Mouse (Mus musculus): Measurements from ENCODE around the gene Gm42669. TPM values are rescaled to one million over a fixed set of nuclear protein-coding genes. Genes with fewer than 3 reads are reported as not detected.

Gene Gm42669
- polyA plus RNA-seq, 1 experiment from 2014 or later, result 0.19 TPM

DNA sequence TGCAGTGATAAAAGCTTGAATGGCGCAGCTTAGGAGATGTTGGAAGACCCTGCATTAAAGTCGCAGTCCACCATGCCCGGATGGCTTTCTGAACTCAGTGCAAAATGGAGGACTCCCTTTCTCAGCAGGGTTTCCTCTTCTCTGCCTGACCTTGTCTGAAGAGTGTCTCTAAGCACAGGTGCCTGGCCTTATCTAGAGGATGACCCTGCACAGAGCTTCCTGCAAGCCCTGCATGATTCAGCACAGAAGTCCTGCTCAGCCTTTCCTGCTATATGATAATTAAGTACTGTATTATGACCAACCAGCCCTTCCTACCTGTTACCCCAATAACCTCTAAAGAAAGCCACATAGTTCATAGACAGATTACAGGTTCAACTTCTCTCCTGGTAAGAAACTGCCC is 8.0 kb downstream of the Gm42669 start:
- no peak overlapping the region for H3K4me2 ChIP-seq (replicated peaks; ENCODE audit: low read depth, low read length)
- WGBS, result 93% methylated on average over 3 of the region's 3 CpGs
- no peak for DNase-seq (ENCODE audit: low spot score)
- no peaks in the 10 kb centered on the region for H3K9me3 ChIP-seq (ENCODE audit: low read length)
- no peaks in the 10 kb centered on the region for H3K27me3 ChIP-seq (replicated peaks; ENCODE audit: insufficient read depth, low read length)
- ATAC-seq, result no peak
- H3K4me1 ChIP-seq (ENCODE audit: insufficient read depth, low read depth, low read length), result no peaks in the 10 kb centered on the region
- TF ChIP-seq CTCF (IDR thresholded peaks at IDR 0.05), result no peak
- TF ChIP-seq EP300 (IDR thresholded peaks at IDR 0.05), result no peak
- H3K9ac ChIP-seq (replicated peaks; ENCODE audit: low read depth), result no peak overlapping the region
- H3K36me3 ChIP-seq (ENCODE audit: insufficient read depth, low read length), result no peaks in the 10 kb centered on the region
- H3K4me3 ChIP-seq (ENCODE audit: low read depth, low read length), result no peak overlapping the region
- no peak overlapping the region for H3K27ac ChIP-seq (ENCODE audit: low read length)

DNA sequence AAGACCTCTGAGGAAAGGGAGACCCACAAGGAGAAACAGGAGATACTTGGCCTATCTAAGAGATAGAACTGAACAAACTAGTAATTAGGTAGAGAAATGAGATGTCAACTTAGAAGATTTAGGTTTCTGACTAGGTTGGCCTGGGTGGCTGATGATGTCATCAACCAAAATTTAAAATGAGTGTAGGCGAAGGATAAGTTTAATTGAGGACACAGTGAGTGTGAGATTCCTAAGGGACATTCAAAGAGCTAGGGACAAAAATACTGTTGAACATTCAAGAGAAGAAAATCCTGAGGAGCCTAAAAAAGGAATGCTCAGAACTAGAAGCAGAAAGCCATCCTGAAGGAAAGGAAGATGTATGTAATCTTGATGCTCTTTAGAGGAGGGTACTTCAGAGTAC is 8.7 kb downstream of the Gm42669 start:
- Histone ChIP-seq H3K4me3 (ENCODE audit: low read depth, low read length) (no peak overlapping the region), H3K27ac (ENCODE audit: low read length) (no peak overlapping the region), H3K4me2 (replicated peaks; ENCODE audit: low read depth, low read length) (no peak overlapping the region), H3K36me3 (ENCODE audit: insufficient read depth, low read length) (no peaks in the 10 kb centered on the region), H3K27me3 (replicated peaks; ENCODE audit: insufficient read depth, low read length) (no peaks in the 10 kb centered on the region), H3K4me1 (ENCODE audit: insufficient read depth, low read depth, low read length) (no peaks in the 10 kb centered on the region), H3K9ac (replicated peaks; ENCODE audit: low read depth) (no peak overlapping the region), H3K9me3 (ENCODE audit: low read length) (no peaks in the 10 kb centered on the region)
- ATAC-seq, result no peak
- TF ChIP-seq EP300 (IDR thresholded peaks at IDR 0.05) (no peak), CTCF (IDR thresholded peaks at IDR 0.05) (no peak)
- 94% methylated on average over 1 of the region's 1 CpGs for WGBS
- DNase-seq (ENCODE audit: low spot score), result no peak

DNA sequence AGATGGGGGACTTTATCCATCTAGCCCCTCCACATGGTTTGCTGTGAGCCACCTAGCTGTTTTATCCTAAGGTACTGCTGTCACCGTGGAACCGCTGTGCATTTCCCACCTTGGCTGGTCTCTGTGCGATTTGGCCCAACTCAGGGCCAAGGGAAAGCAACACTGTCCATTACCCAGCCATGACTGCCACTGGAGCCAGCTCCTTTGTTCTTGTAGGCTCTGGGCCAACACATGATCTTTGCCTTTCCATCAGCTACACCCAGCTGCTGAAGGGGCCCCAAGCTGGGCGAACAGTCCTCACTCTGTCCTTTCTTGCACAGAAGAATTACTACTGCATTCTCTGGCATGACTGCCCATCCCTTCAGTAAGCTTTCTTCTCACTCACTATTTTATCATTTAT is 11.2 kb downstream of the Gm42669 start:
- H3K27ac ChIP-seq (ENCODE audit: low read length), result no peak overlapping the region
- H3K9ac ChIP-seq (replicated peaks; ENCODE audit: low read depth), result no peak overlapping the region
- 79% methylated on average over 4 of the region's 4 CpGs for WGBS
- DNase-seq (ENCODE audit: low spot score), result no peak
- no peaks in the 10 kb centered on the region for H3K9me3 ChIP-seq (ENCODE audit: low read length)
- H3K27me3 ChIP-seq (replicated peaks; ENCODE audit: insufficient read depth, low read length), result no peaks in the 10 kb centered on the region
- H3K4me1 ChIP-seq (ENCODE audit: insufficient read depth, low read depth, low read length), result no peaks in the 10 kb centered on the region
- H3K4me3 ChIP-seq (ENCODE audit: low read depth, low read length), result no peak overlapping the region
- no peak for ATAC-seq
- TF ChIP-seq CTCF (IDR thresholded peaks at IDR 0.05) (no peak), EP300 (IDR thresholded peaks at IDR 0.05) (no peak)
- no peaks in the 10 kb centered on the region for H3K36me3 ChIP-seq (ENCODE audit: insufficient read depth, low read length)
- H3K4me2 ChIP-seq (replicated peaks; ENCODE audit: low read depth, low read length), result no peak overlapping the region

DNA sequence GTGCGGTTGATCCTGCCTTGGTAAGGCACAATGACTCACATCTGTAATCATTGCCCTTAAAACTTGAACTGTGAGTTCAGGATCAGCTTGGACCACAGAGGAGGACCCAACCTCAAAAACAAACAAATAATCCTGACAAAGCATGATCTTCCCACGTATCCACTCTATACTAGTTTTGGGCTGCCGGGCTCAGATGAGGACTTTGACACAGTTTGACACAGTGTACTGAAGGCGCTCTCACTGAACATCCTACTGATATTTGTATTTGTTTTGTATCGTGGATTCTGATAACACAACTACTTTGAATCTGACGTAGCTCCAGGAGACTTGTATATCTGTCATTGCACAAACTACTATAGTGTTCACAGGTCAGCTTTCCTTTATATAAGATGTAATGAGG is 14.0 kb downstream of the Gm42669 start:
- TF ChIP-seq CTCF (IDR thresholded peaks at IDR 0.05), result no peak
- Histone ChIP-seq H3K36me3 (ENCODE audit: insufficient read depth, low read length) (no peaks in the 10 kb centered on the region), H3K27ac (ENCODE audit: low read length) (no peak overlapping the region), H3K4me2 (replicated peaks; ENCODE audit: low read depth, low read length) (no peak overlapping the region), H3K9ac (replicated peaks; ENCODE audit: low read depth) (no peak overlapping the region), H3K9me3 (ENCODE audit: low read length) (no peaks in the 10 kb centered on the region), H3K4me3 (ENCODE audit: low read depth, low read length) (no peak overlapping the region), H3K27me3 (replicated peaks; ENCODE audit: insufficient read depth, low read length) (no peaks in the 10 kb centered on the region), H3K4me1 (ENCODE audit: insufficient read depth, low read depth, low read length) (no peaks in the 10 kb centered on the region)
- ATAC-seq (no peak), DNase-seq (ENCODE audit: low spot score) (no peak)
- WGBS, result 77% methylated on average over 6 of the region's 6 CpGs

DNA sequence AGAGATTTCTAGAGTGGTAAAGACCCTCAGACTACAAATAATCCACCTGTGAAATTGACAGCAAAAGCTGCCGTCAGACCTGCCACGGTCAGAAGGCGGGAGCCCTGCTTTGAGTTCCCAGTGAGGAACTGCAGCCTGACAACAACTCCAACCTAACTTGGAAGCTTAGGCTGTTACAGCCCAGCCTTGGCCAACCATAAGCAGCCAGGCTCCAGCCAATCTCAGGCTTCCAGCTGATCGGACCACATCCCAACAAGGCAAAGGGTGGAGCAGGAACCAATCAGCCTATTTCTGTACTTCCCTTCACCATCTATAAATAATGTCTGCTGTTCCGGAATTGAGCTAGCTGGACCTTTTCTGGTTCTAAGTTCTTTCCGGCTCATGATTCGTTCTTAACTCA is 14.5 kb downstream of the Gm42669 start:
- TF ChIP-seq CTCF (IDR thresholded peaks at IDR 0.05), result no peak
- TF ChIP-seq EP300 (IDR thresholded peaks at IDR 0.05), result no peak
- Histone ChIP-seq H3K36me3 (ENCODE audit: insufficient read depth, low read length) (no peaks in the 10 kb centered on the region), H3K4me1 (ENCODE audit: insufficient read depth, low read depth, low read length) (no peaks in the 10 kb centered on the region), H3K27ac (ENCODE audit: low read length) (no peak overlapping the region), H3K27me3 (replicated peaks; ENCODE audit: insufficient read depth, low read length) (no peaks in the 10 kb centered on the region), H3K4me3 (ENCODE audit: low read depth, low read length) (no peak overlapping the region), H3K4me2 (replicated peaks; ENCODE audit: low read depth, low read length) (no peak overlapping the region), H3K9me3 (ENCODE audit: low read length) (no peaks in the 10 kb centered on the region), H3K9ac (replicated peaks; ENCODE audit: low read depth) (no peak overlapping the region)
- peak; percentile 40; the same call in 1 of the 2 replicates for ATAC-seq
- WGBS, result 58% methylated on average over 7 of the region's 7 CpGs
- DNase-seq (ENCODE audit: low spot score), result peak; percentile 5

DNA sequence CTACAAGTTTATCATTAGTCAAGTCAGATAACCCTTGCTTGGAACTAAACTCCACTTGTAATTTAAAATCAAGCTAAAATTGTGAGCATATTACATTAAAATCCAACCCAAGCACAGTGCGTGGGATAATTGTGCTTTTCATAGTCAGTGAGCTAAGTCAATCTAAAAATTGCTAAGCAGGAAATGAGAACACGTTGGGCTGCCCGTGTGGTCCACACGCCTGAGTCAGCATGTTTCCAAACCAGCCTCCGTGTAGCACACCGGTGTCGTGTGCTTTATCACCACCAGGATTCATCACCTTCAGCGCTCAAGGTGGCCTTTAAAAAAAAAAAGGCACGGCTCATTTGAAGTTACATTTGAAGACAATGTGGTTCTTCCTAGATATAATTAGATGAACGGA is 16.9 kb downstream of the Gm42669 start:
- Histone ChIP-seq H3K36me3 (ENCODE audit: insufficient read depth, low read length) (no peaks in the 10 kb centered on the region), H3K27me3 (replicated peaks; ENCODE audit: insufficient read depth, low read length) (no peaks in the 10 kb centered on the region), H3K4me3 (ENCODE audit: low read depth, low read length) (no peak overlapping the region), H3K4me1 (ENCODE audit: insufficient read depth, low read depth, low read length) (no peaks in the 10 kb centered on the region), H3K4me2 (replicated peaks; ENCODE audit: low read depth, low read length) (no peak overlapping the region), H3K27ac (ENCODE audit: low read length) (no peak overlapping the region), H3K9me3 (ENCODE audit: low read length) (no peaks in the 10 kb centered on the region), H3K9ac (replicated peaks; ENCODE audit: low read depth) (no peak overlapping the region)
- no peak for TF ChIP-seq EP300 (IDR thresholded peaks at IDR 0.05)
- no peak for TF ChIP-seq CTCF (IDR thresholded peaks at IDR 0.05)
- ATAC-seq (no peak), DNase-seq (ENCODE audit: low spot score) (no peak)
- 72% methylated on average over 10 of the region's 10 CpGs for WGBS

DNA sequence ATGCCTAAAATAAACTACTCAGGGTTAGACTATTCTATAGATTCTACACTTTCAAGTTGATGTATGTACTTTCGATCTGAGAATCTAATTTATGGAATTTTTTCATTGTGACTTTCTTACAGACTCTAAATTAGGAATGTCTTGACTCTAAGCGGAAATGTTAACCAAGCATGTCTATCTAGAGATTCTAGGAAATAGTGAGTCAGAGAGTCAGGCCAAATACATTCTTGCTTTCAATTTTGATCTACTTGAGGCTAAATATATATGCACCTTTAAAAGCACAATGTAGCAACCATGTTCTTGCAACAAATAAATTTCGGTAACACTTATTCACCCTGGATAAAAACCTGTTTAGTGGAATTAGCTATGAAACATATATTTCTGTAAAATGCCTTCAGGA is 21.4 kb downstream of the Gm42669 start:
- 91% methylated on average over 3 of the region's 3 CpGs for WGBS
- no peaks in the 10 kb centered on the region for H3K4me1 ChIP-seq (ENCODE audit: insufficient read depth, low read depth, low read length)
- H3K9ac ChIP-seq (replicated peaks; ENCODE audit: low read depth), result no peak overlapping the region

More for the DNA sequence above, 21.4 kb downstream of the Gm42669 start:
- Histone ChIP-seq H3K9me3 (ENCODE audit: low read length) (no peaks in the 10 kb centered on the region), H3K27ac (ENCODE audit: low read length) (no peak overlapping the region), H3K27me3 (replicated peaks; ENCODE audit: insufficient read depth, low read length) (no peaks in the 10 kb centered on the region), H3K36me3 (ENCODE audit: insufficient read depth, low read length) (no peaks in the 10 kb centered on the region), H3K4me2 (replicated peaks; ENCODE audit: low read depth, low read length) (no peak overlapping the region), H3K4me3 (ENCODE audit: low read depth, low read length) (no peak overlapping the region)
- ATAC-seq, result no peak
- no peak for TF ChIP-seq EP300 (IDR thresholded peaks at IDR 0.05)
- no peak for DNase-seq (ENCODE audit: low spot score)
